Mouse (Mus musculus) cortical plate, adult 2 months (tissue): ENCODE measurements around the gene Rell1.

Source experiments
- CTCF ChIP-seq: fragments of 200-500 bp; IDR thresholded peaks from 2 replicates; pipeline ENCODE4 v1.5.1; 2011; ENCODE audit warnings: mild to moderate bottlenecking, control low read depth, low read length; ENCODE audit not compliant: insufficient read depth; ENCODE audit errors: extremely low read depth
- POLR2A ChIP-seq: fragments of 200-500 bp; IDR thresholded peaks from 2 replicates; pipeline ENCODE4 v1.6.1; 2011; ENCODE audit warnings: mild to moderate bottlenecking, low read length, control low read depth; ENCODE audit not compliant: insufficient read depth; ENCODE audit errors: extremely low read depth

- TF ChIP-seq POLR2A (no peak), CTCF (no peak)
These were observed 34.6 kb upstream of the Rell1 start for GRCm38 (mm10) chr5:64003302-64003701.
